Mouse (Mus musculus) G1E (cell line): ENCODE data around the gene Ccdc170.

ENCODE experiments used
- CTCF ChIP-seq: IDR thresholded peaks from 2 replicates; pipeline ENCODE4 v1.5.1; 2012; ENCODE audit warnings: low read depth, low read length, inconsistent platforms, mixed read lengths
- GATA1 ChIP-seq: IDR thresholded peaks from 2 replicates; pipeline ENCODE4 v1.6.1; 2012; ENCODE audit warnings: borderline replicate concordance, low read length, inconsistent platforms, mixed read lengths
- GATA2 ChIP-seq: IDR thresholded peaks from 2 replicates; pipeline ENCODE4 v1.6.1; 2012; ENCODE audit warnings: low read depth, low read length, inconsistent platforms, borderline replicate concordance
- POLR2AphosphoS5 ChIP-seq: IDR thresholded peaks from 2 replicates; pipeline ENCODE4 v1.6.1; 2012; ENCODE audit warnings: low read depth, low read length, inconsistent platforms; ENCODE audit not compliant: insufficient replicate concordance
- TAL1 ChIP-seq: conservative IDR thresholded peaks from 2 replicates; pipeline ENCODE4 v1.6.1; 2012; ENCODE audit warnings: low read depth, low read length, inconsistent platforms, mixed read lengths

- no peak for TF ChIP-seq CTCF
- TF ChIP-seq TAL1: no peak
- no peak for TF ChIP-seq GATA2
- TF ChIP-seq GATA1: no peak
- TF ChIP-seq POLR2AphosphoS5: no peak
These were observed 45.7 kb downstream of the Ccdc170 start for GRCm38 (mm10) chr10:4528043-4528442.
